Mouse (Mus musculus) olfactory bulb, adult 2 months (tissue): ENCODE data around the gene 1300017J02Rik. TPM values are rescaled to one million over a fixed set of nuclear protein-coding genes. Genes with fewer than 3 reads are reported as not detected.
A peak's percentile ranks its signal among the peaks of the same experiment; 100 is the strongest.

Source experiments
- H3K27ac ChIP-seq: fragments of 200-500 bp; 2 replicates; pipeline ENCODE4 v1.5.1; 2012; ENCODE audit warnings: low read depth, low read length; ENCODE audit not compliant: insufficient read depth
- H3K4me1 ChIP-seq: fragments of 200-500 bp; 2 replicates; pipeline ENCODE4 v1.6.1; 2012; ENCODE audit warnings: low read length; ENCODE audit not compliant: control insufficient read depth, insufficient read depth
- H3K4me3 ChIP-seq: fragments of 200-500 bp; 2 replicates; pipeline ENCODE4 v1.5.1; 2012; ENCODE audit warnings: mild to moderate bottlenecking, low read depth, low read length, moderate library complexity; ENCODE audit not compliant: insufficient read depth
- CTCF ChIP-seq: fragments of 200-500 bp; IDR thresholded peaks from 2 replicates; pipeline ENCODE4 v1.5.1; 2012; ENCODE audit warnings: low read depth, mild to moderate bottlenecking, low read length, moderate library complexity; ENCODE audit not compliant: insufficient read depth
- POLR2A ChIP-seq: fragments of 200-500 bp; IDR thresholded peaks from 2 replicates; pipeline ENCODE4 v1.6.1; 2012; ENCODE audit warnings: mild to moderate bottlenecking, low read depth, low read length, moderate library complexity; ENCODE audit not compliant: insufficient read depth
- WGBS: fragments of 180-500 bp; shearing (Covaris S2); methylation state at CpG from one replicate; pipeline ENCODE4 v1.1.7; 2018; 5-methylcytosine and 5-hydroxymethylcytosine counted together
- polyA plus RNA-seq: library from polyadenylated mRNA; stranded (reverse); fragments of >200 nt; gene quantifications from 2 replicates; pipeline ENCODE4 v1.2.4, GENCODE M21; 2012; ENCODE audit warnings: low replicate concordance; ENCODE audit not compliant: missing spikeins, insufficient read depth, insufficient read length

1300017J02Rik gene
- polyA plus RNA-seq, 1 experiment = not detected

GRCm38 (mm10) chr9:103309832-103310231, 5.0 kb upstream of the 1300017J02Rik start:
- no peak for TF ChIP-seq POLR2A
- TF ChIP-seq CTCF = no peak
- Histone ChIP-seq H3K27ac (no peak overlapping the region), H3K4me1 (peaks cover 5% of the 10 kb centered on the region; the same call in 1 of the 2 replicates), H3K4me3 (no peak overlapping the region)
- WGBS = 88% methylated on average over 6 of the region's 6 CpGs

GRCm38 (mm10) chr9:103305332-103306041, 605 bp upstream of the 1300017J02Rik start:
- H3K4me1 ChIP-seq = peaks cover 5% of the 10 kb centered on the region; the same call in 1 of the 2 replicates
- TF ChIP-seq CTCF (no peak), POLR2A (no peak)
- H3K27ac ChIP-seq = no peak overlapping the region
- H3K4me3 ChIP-seq = peak overlapping the region; percentile 80
- under 1% methylated on average over 40 of the region's 40 CpGs for WGBS

GRCm38 (mm10) chr9:103302666-103303065, 2.2 kb downstream of the 1300017J02Rik start:
- WGBS = 43% methylated on average over 3 of the region's 3 CpGs
- no peak overlapping the region for H3K4me3 ChIP-seq
- peaks cover 5% of the 10 kb centered on the region; the same call in 1 of the 2 replicates for H3K4me1 ChIP-seq
- TF ChIP-seq POLR2A (no peak), CTCF (no peak)
- H3K27ac ChIP-seq = no peak overlapping the region

- WGBS = 73% methylated on average over 4 of the region's 4 CpGs
- Histone ChIP-seq H3K4me1 (peaks cover 5% of the 10 kb centered on the region; the same call in 1 of the 2 replicates), H3K4me3 (no peak overlapping the region), H3K27ac (no peak overlapping the region)
- TF ChIP-seq POLR2A (no peak), CTCF (no peak)
Measured at GRCm38 (mm10) chr9:103302239-103302638, 2.6 kb downstream of the 1300017J02Rik start.

GRCm38 (mm10) chr9:103301086-103301485, 3.8 kb downstream of the 1300017J02Rik start:
- TF ChIP-seq CTCF (no peak), POLR2A (no peak)
- Histone ChIP-seq H3K4me1 (peaks cover 5% of the 10 kb centered on the region; the same call in 1 of the 2 replicates), H3K27ac (no peak overlapping the region), H3K4me3 (no peak overlapping the region)
- 88% methylated on average over 8 of the region's 8 CpGs for WGBS

- 98% methylated on average over 2 of the region's 2 CpGs for WGBS
- Histone ChIP-seq H3K4me1 (no peaks in the 10 kb centered on the region), H3K4me3 (no peak overlapping the region), H3K27ac (no peak overlapping the region)
- TF ChIP-seq POLR2A (no peak), CTCF (no peak)
Measured at GRCm38 (mm10) chr9:103294507-103294906, 10.4 kb downstream of the 1300017J02Rik start.

- TF ChIP-seq CTCF = no peak
- TF ChIP-seq POLR2A = no peak
- Histone ChIP-seq H3K4me1 (no peaks in the 10 kb centered on the region), H3K27ac (no peak overlapping the region), H3K4me3 (no peak overlapping the region)
- 93% methylated on average over 13 of the region's 13 CpGs for WGBS
Measured at GRCm38 (mm10) chr9:103288489-103289180, 16.2 kb downstream of the 1300017J02Rik start.

- TF ChIP-seq CTCF (no peak), POLR2A (no peak)
- 90% methylated on average over 19 of the region's 19 CpGs for WGBS
- H3K4me1 ChIP-seq = no peaks in the 10 kb centered on the region
Measured at GRCm38 (mm10) chr9:103287840-103288488, 16.9 kb downstream of the 1300017J02Rik start.

GRCm38 (mm10) chr9:103286901-103287422, 17.9 kb downstream of the 1300017J02Rik start:
- no peaks in the 10 kb centered on the region for H3K4me1 ChIP-seq
- H3K27ac ChIP-seq = no peak overlapping the region
- WGBS = 72% methylated on average over 13 of the region's 13 CpGs
- H3K4me3 ChIP-seq = no peak overlapping the region
- TF ChIP-seq CTCF (no peak), POLR2A (no peak)

More at GRCm38 (mm10) chr9:103287840-103288488, 16.9 kb downstream of the 1300017J02Rik start:
- Histone ChIP-seq H3K4me3 (no peak overlapping the region), H3K27ac (no peak overlapping the region)
